Mouse (Mus musculus): ENCODE data around the gene Pcdh9. TPM values are rescaled to one million over a fixed set of nuclear protein-coding genes. Genes with fewer than 3 reads are reported as not detected.

Pcdh9 gene
- polyA plus RNA-seq, 1 experiment from 2014 or later: 19.3 TPM

GRCm38 (mm10) chr14:93523430-93523829 lies 367.0 kb downstream of the Pcdh9 start:
- 59% methylated on average over 8 of the region's 8 CpGs for WGBS
- H3K4me3 ChIP-seq (replicated peaks): no peak overlapping the region

GRCm38 (mm10) chr14:93520166-93520565 lies 370.3 kb downstream of the Pcdh9 start:
- ATAC-seq (replicated peaks; ENCODE audit: low FRiP score): no peak

More at GRCm38 (mm10) chr14:93523430-93523829, 367.0 kb downstream of the Pcdh9 start:
- Histone ChIP-seq H3K9ac (no peak overlapping the region), H3K9me3 (replicated peaks) (no peaks in the 10 kb centered on the region), H3K4me2 (no peak overlapping the region), H3K27me3 (no peaks in the 10 kb centered on the region), H3K36me3 (no peaks in the 10 kb centered on the region), H3K27ac (no peak overlapping the region), H3K4me1 (no peaks in the 10 kb centered on the region)
- ATAC-seq (replicated peaks; ENCODE audit: low FRiP score): 0 out of 2 replicates have a peak, but pooled peaks have one; percentile 64

GRCm38 (mm10) chr14:93516679-93517078 lies 373.8 kb downstream of the Pcdh9 start:
- no peak for ATAC-seq (replicated peaks; ENCODE audit: low FRiP score)
- WGBS: 85% methylated on average over 3 of the region's 3 CpGs
- Histone ChIP-seq H3K27me3 (no peaks in the 10 kb centered on the region), H3K9me3 (replicated peaks) (no peaks in the 10 kb centered on the region), H3K4me3 (replicated peaks) (no peak overlapping the region), H3K27ac (no peak overlapping the region), H3K36me3 (no peaks in the 10 kb centered on the region), H3K4me2 (no peak overlapping the region), H3K4me1 (no peaks in the 10 kb centered on the region), H3K9ac (no peak overlapping the region)

More at GRCm38 (mm10) chr14:93520166-93520565, 370.3 kb downstream of the Pcdh9 start:
- Histone ChIP-seq H3K27ac (no peak overlapping the region), H3K9me3 (replicated peaks) (no peaks in the 10 kb centered on the region), H3K36me3 (no peaks in the 10 kb centered on the region), H3K4me3 (replicated peaks) (no peak overlapping the region), H3K9ac (no peak overlapping the region), H3K27me3 (no peaks in the 10 kb centered on the region), H3K4me2 (no peak overlapping the region), H3K4me1 (no peaks in the 10 kb centered on the region)
- WGBS: 69% methylated on average over 5 of the region's 5 CpGs

GRCm38 (mm10) chr14:93506107-93506506 lies 384.4 kb downstream of the Pcdh9 start:
- no peaks in the 10 kb centered on the region for H3K36me3 ChIP-seq
- H3K4me3 ChIP-seq (replicated peaks): no peak overlapping the region
- no peak overlapping the region for H3K27ac ChIP-seq
- ATAC-seq (replicated peaks; ENCODE audit: low FRiP score): no peak
- H3K9ac ChIP-seq: no peak overlapping the region
- H3K27me3 ChIP-seq: no peaks in the 10 kb centered on the region
- no peak overlapping the region for H3K4me2 ChIP-seq
- no peaks in the 10 kb centered on the region for H3K9me3 ChIP-seq (replicated peaks)
- no peaks in the 10 kb centered on the region for H3K4me1 ChIP-seq

GRCm38 (mm10) chr14:93498813-93499690 lies 391.4 kb downstream of the Pcdh9 start:
- peak; percentile 90 for ATAC-seq (replicated peaks; ENCODE audit: low FRiP score)
- Histone ChIP-seq H3K27ac (0 out of 2 replicates have a peak overlapping the region, but pooled peaks have one; percentile 1), H3K9ac (no peak overlapping the region), H3K4me3 (replicated peaks) (no peak overlapping the region), H3K4me2 (peak overlapping the region; percentile 27; the same call in 1 of the 2 replicates), H3K36me3 (no peaks in the 10 kb centered on the region), H3K27me3 (no peaks in the 10 kb centered on the region), H3K4me1 (no peaks in the 10 kb centered on the region), H3K9me3 (replicated peaks) (no peaks in the 10 kb centered on the region)
- 25% methylated on average over 13 of the region's 13 CpGs for WGBS

- WGBS: 45% methylated on average over 2 of the region's 2 CpGs
- ATAC-seq (replicated peaks; ENCODE audit: low FRiP score): 0 out of 2 replicates have a peak, but pooled peaks have one; percentile 36
- Histone ChIP-seq H3K4me2 (no peak overlapping the region), H3K9me3 (replicated peaks) (no peaks in the 10 kb centered on the region), H3K4me1 (0 out of 2 replicates have a peak, but pooled peaks cover 3% of the 10 kb centered on the region), H3K36me3 (no peaks in the 10 kb centered on the region), H3K4me3 (replicated peaks) (no peak overlapping the region), H3K9ac (no peak overlapping the region), H3K27me3 (no peaks in the 10 kb centered on the region), H3K27ac (peak overlapping the region; percentile 67)
These were observed 415.5 kb downstream of the Pcdh9 start for GRCm38 (mm10) chr14:93474991-93475390.

- H3K36me3 ChIP-seq: no peaks in the 10 kb centered on the region
- H3K27me3 ChIP-seq: no peaks in the 10 kb centered on the region
- no peaks in the 10 kb centered on the region for H3K9me3 ChIP-seq (replicated peaks)
- H3K27ac ChIP-seq: no peak overlapping the region
- no peak overlapping the region for H3K9ac ChIP-seq
- WGBS: 91% methylated on average over 8 of the region's 8 CpGs
- no peak for ATAC-seq (replicated peaks; ENCODE audit: low FRiP score)
- H3K4me2 ChIP-seq: no peak overlapping the region
- H3K4me1 ChIP-seq: 0 out of 2 replicates have a peak, but pooled peaks cover 3% of the 10 kb centered on the region
- no peak overlapping the region for H3K4me3 ChIP-seq (replicated peaks)
These were observed 418.0 kb downstream of the Pcdh9 start for GRCm38 (mm10) chr14:93472494-93472893.

GRCm38 (mm10) chr14:93463360-93463892 lies 427.1 kb downstream of the Pcdh9 start:
- no peaks in the 10 kb centered on the region for H3K27me3 ChIP-seq
- WGBS: 82% methylated on average over 4 of the region's 4 CpGs
- no peaks in the 10 kb centered on the region for H3K4me1 ChIP-seq
- H3K9ac ChIP-seq: no peak overlapping the region
- no peak overlapping the region for H3K27ac ChIP-seq
- H3K4me3 ChIP-seq (replicated peaks): no peak overlapping the region
- no peak for ATAC-seq (replicated peaks; ENCODE audit: low FRiP score)
- no peaks in the 10 kb centered on the region for H3K9me3 ChIP-seq (replicated peaks)
- H3K36me3 ChIP-seq: no peaks in the 10 kb centered on the region
- no peak overlapping the region for H3K4me2 ChIP-seq

GRCm38 (mm10) chr14:93450930-93451665 lies 439.4 kb downstream of the Pcdh9 start:
- H3K27ac ChIP-seq: no peak overlapping the region

GRCm38 (mm10) chr14:93441852-93442251 lies 448.6 kb downstream of the Pcdh9 start:
- no peak for ATAC-seq (replicated peaks; ENCODE audit: low FRiP score)
- no peak overlapping the region for H3K4me2 ChIP-seq
- H3K4me3 ChIP-seq (replicated peaks): no peak overlapping the region
- H3K36me3 ChIP-seq: no peaks in the 10 kb centered on the region
- H3K9ac ChIP-seq: no peak overlapping the region
- WGBS: 81% methylated on average over 2 of the region's 2 CpGs
- H3K27ac ChIP-seq: no peak overlapping the region
- H3K9me3 ChIP-seq (replicated peaks): no peaks in the 10 kb centered on the region
- no peaks in the 10 kb centered on the region for H3K27me3 ChIP-seq
- no peaks in the 10 kb centered on the region for H3K4me1 ChIP-seq

More at GRCm38 (mm10) chr14:93450930-93451665, 439.4 kb downstream of the Pcdh9 start:
- ATAC-seq (replicated peaks; ENCODE audit: low FRiP score): no peak
- H3K4me2 ChIP-seq: no peak overlapping the region
- 87% methylated on average over 5 of the region's 5 CpGs for WGBS
- H3K9me3 ChIP-seq (replicated peaks): no peaks in the 10 kb centered on the region
- H3K4me1 ChIP-seq: no peaks in the 10 kb centered on the region
- no peaks in the 10 kb centered on the region for H3K36me3 ChIP-seq
- H3K4me3 ChIP-seq (replicated peaks): no peak overlapping the region
- H3K9ac ChIP-seq: no peak overlapping the region
- no peaks in the 10 kb centered on the region for H3K27me3 ChIP-seq

GRCm38 (mm10) chr14:93437226-93437625 lies 453.3 kb downstream of the Pcdh9 start:
- Histone ChIP-seq H3K9me3 (replicated peaks) (no peaks in the 10 kb centered on the region), H3K36me3 (no peaks in the 10 kb centered on the region), H3K4me1 (no peaks in the 10 kb centered on the region), H3K27ac (no peak overlapping the region), H3K9ac (no peak overlapping the region), H3K4me2 (no peak overlapping the region), H3K4me3 (replicated peaks) (no peak overlapping the region), H3K27me3 (no peaks in the 10 kb centered on the region)
- ATAC-seq (replicated peaks; ENCODE audit: low FRiP score): no peak
- 68% methylated on average over 1 of the region's 1 CpGs for WGBS

- no peak for ATAC-seq (replicated peaks; ENCODE audit: low FRiP score)
- H3K36me3 ChIP-seq: no peaks in the 10 kb centered on the region
- H3K27me3 ChIP-seq: no peaks in the 10 kb centered on the region
- WGBS: 59% methylated on average over 3 of the region's 3 CpGs
- no peak overlapping the region for H3K27ac ChIP-seq
- H3K4me3 ChIP-seq (replicated peaks): no peak overlapping the region
- no peak overlapping the region for H3K4me2 ChIP-seq
- no peaks in the 10 kb centered on the region for H3K4me1 ChIP-seq
- no peak overlapping the region for H3K9ac ChIP-seq
- no peaks in the 10 kb centered on the region for H3K9me3 ChIP-seq (replicated peaks)
These were observed 473.7 kb downstream of the Pcdh9 start for GRCm38 (mm10) chr14:93416752-93417151.

Measured in kidney, embryonic 15.5 days (tissue).